Mouse (Mus musculus) urinary bladder, adult 18-20 months (tissue): ENCODE data around the gene Lrrc36.

Experiments used
- DNase-seq, 2 experiments: peaks; one replicate each; pipeline ENCODE4 v3.0.0; 2022; ENCODE audit warnings: low spot score in 2 of 2, mixed read lengths in 2 of 2

The Lrrc36 gene

GRCm38 (mm10) chr8:105431743-105432515, 18.6 kb downstream of the Lrrc36 start:
- DNase-seq = no peak

DNA sequence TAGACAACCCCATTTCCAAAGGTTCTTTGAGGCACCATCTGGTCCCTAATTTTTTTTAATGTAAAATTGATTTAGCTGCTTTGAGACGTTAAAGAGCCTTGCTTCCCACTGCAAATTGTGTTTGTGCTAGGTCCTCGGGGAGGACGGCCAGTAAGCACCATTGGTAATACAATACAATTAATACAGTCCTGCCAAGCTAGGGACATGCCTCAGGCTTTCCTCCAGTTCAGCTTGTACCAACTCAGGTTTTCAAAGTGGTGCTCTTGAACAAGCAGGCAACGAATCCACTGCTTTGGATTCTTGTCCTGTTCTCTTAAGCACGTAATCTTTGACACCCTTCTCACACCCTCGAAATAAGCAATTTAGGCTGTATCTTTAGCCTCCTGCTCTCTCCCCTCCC, 19.6 kb downstream of the Lrrc36 start:
- DNase-seq = no peak

DNA sequence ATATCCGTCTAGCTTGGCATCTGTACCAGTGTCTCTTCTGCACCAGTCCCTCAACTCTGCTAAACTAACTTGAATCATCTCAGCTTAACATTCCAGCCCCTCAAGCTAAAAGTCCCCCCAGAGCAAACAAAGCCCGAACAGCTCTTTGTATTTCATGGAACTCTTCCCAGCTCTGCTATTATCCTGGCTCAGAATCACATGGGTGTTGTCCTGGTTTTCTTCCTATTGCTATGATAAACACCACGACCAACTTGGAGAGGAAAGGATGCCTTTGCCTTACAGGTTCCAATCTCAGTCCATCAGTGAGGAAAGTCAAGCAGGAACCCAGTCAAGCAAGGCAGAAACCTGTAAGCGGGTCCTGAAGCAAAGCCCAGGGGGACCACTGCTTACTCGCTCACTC, 20.1 kb downstream of the Lrrc36 start:
- no peak for DNase-seq

DNA sequence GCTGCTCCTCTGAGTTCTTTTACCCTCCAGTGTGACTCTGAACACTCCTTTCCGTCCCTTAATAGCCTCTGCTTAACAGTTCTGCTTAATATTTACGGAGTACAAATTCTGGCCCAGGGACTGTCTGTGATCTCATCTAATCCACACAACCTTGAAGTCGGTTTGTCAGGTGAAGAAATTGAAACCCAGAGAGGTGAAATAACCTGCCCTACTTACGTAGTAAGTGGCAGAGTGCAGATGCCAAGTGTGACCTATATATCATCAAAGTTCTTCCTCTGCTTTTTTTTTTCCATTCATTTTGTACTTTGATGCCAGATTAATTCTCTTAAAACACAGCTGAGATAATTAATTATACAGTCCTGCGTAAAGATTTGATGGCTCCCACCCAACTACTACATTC, 20.8 kb downstream of the Lrrc36 start:
- no peak for DNase-seq

DNA sequence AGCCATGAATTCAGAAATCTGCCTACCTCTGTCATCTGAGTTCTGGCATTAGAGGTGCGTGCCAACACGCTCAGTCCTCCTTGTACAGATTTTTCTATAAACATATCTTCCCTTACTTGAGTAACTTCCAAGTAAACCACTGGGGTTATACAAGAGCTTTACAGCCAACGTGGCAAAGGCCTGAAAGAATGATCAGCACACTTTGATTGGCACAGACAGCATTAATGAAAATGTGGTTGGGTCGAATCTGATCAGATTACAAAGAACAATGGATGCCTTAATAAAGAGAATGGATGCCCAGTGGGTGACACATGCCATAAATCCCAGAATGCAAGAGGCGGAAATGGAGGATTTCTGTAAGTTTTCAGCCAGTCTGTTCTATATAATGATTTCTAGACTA, 22.8 kb downstream of the Lrrc36 start:
- no peak for DNase-seq

- DNase-seq = no peak
Observed at GRCm38 (mm10) chr8:105437078-105437748, 23.8 kb downstream of the Lrrc36 start.

- no peak for DNase-seq
Observed at GRCm38 (mm10) chr8:105438865-105439264, 25.5 kb downstream of the Lrrc36 start.

DNA sequence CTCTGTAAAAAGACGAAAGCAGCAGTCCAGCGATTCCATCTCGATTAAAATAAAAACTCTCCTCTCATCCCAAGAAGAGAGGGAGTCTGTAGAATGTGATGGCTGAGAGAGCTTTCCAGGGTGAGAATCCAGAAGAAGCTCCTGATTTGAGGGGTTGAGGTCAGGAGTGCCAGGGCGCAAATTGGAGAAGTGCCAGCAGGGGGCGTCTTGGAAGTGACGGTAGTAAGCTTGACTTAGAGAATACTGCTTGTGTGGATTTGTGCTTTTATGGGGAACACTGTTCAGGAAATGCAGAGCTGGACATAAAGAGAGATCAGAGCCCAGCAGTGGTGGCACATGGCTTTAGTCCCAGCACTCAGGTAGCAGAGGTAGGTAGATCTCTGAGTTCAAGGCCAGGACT, 28.1 kb downstream of the Lrrc36 start:
- no peak for DNase-seq

DNA sequence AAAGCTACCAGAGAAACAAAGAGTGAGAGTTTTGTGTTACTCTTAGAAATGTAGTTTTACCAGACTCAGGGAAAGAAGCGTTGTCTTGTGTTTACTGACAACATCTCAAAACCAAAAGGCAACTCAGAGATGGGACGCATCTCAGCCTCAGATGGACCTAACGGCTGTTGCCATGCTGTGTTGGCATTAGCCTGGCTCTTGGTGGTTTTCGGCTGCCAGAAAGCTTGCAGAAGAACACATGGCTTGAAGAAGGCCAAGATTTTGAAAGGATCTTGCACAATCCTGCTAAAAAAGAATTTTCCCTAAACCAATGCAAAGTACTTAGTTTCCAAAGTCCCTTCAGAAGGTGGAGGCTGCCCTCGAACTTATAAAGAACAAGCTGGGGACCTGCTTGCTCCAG, 29.3 kb downstream of the Lrrc36 start:
- DNase-seq = no peak

DNA sequence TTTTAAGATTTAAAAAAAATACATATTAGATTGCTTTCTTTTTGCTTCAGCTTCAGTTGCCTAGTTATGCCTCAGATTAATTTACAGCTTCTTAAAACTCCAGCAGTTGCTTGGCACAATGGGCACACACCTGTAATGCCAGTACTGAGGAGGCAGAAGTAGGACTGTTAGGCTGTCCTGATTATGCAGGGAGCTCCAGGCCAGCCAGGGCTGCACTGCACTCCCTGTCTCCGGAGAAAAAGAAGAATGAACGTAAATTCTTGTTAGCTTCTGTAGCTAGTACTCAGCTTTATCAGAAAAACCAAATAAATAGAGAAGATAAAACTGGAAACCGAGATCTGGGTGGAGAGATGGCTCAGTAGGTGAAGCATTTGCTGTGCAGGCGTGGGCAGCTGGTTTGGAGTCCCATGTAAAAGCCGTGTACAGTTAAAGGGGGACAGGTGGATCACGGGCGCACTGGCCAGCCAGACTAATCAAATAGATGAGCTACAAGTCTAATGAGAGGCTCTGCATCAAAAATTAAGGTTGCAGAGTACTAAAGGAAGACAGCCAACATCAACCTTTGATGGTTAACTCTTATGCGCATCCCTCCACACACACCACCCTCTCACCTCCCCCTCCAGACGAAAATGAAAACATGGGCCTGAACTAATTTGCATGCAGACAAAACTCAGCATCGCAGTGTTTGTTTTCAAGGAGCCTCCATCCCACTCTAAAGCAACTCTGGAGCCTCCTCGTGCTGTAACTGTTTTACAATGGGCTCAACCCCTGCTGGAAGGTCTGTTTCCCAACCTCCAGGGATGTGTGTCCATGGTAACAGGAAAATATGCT, 32.1 kb downstream of the Lrrc36 start:
- no peak for DNase-seq

DNA sequence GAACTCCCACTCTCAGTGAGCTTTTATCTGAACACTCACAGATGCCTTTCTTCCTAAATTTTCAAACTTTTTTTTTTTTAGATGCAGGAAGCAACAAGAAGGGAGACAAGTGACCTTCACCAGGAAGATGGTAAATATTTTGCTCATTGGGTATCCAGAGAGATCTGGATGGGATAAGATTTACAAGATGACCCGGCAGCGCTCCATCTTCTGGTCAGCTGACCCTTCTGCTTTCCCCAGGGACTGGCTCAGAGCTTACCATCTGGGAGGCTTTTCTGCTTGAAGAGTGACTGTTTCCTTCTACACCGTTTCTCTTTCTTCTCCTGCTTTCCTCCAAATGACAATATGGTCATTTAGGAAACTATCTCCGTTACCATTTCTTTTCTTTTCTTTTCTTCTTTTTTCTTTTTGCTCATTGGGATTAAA, 32.8 kb downstream of the Lrrc36 start:
- peak in 1 of 2 experiments; percentile 14 for DNase-seq

DNA sequence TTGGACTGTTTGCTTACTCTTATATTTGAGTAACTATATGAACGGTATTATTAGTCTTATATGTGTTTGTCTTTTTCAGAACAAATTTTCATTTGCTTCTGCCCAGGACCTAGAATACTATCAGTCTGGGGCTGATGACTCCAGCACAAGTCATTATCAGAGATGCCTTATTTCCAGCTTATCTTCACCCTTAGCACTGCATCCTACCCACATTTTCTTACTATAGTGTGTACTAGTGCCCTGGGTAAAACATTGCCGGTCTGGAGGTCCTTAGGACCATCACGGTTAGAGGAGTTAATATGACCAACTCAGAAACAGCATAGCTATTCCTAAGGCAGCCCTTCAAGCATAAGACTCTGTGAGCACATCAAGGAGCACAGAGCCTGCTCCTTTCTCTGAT, 34.8 kb downstream of the Lrrc36 start:
- DNase-seq = no peak

DNA sequence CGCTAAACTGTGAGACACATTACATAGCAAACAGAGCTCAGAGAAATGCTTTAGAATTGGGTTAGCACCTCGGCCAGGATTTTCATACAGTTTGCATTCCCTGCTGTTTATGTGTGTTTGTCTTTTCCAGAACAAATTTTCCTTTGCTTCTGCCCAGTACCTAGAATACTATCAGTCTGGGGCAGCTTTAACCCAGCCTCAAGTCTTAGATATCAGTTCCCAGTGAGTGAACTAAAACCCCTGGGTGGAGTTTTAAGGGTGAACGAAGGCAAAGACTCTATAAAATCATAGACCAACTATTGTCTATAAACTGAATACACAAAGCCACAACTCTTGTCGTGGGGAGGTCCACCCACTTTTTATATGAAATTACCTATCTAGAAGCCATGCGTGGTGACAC, 35.2 kb downstream of the Lrrc36 start:
- no peak for DNase-seq

DNA sequence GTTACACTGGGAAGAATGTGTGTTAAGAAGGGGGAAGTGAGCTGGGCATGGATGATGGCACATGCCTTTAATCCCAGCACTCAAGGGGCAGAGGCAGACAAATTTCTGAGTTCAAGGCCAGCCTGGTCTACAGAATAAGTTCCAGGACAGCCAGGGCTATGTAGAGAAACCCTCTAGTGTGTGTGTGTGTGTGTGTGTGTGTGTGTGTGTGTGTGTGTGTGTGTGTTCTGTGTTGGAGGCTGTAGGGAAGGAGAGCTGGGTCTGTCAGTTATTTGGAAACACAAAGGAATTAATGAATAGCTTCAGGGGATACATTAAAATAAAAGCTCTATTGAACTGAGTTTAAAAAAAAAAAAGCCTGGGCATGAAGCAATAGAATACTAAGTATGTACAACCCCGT, 37.6 kb downstream of the Lrrc36 start:
- DNase-seq = no peak

GRCm38 (mm10) chr8:105451903-105452603, 38.7 kb downstream of the Lrrc36 start:
- no peak for DNase-seq

- DNase-seq = no peak
Observed at GRCm38 (mm10) chr8:105453296-105453695, 39.9 kb downstream of the Lrrc36 start.

- DNase-seq = no peak
Observed at GRCm38 (mm10) chr8:105454088-105454487, 40.7 kb downstream of the Lrrc36 start.

DNA sequence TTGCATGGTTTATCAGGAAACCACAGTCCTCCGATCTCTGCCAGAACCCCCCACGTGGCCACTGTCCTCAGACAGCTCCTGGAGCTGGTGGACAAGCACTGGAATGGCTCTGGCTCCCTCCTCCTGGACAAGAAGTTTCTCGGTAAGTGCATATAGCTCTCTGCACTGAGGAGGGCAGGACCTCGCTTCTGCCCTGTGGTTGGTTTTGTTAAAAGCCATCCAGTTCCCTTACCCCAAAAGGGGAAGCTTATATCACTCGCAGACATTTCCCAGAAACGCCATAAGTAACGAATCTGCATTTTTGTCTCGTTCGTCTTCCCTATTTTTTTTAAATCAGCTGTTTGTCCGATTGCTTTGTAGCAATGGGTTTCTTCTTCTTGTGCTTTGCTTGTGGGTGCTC, 41.8 kb downstream of the Lrrc36 start:
- no peak for DNase-seq

- no peak for DNase-seq
Observed at GRCm38 (mm10) chr8:105461085-105461803, 47.9 kb downstream of the Lrrc36 start.

DNA sequence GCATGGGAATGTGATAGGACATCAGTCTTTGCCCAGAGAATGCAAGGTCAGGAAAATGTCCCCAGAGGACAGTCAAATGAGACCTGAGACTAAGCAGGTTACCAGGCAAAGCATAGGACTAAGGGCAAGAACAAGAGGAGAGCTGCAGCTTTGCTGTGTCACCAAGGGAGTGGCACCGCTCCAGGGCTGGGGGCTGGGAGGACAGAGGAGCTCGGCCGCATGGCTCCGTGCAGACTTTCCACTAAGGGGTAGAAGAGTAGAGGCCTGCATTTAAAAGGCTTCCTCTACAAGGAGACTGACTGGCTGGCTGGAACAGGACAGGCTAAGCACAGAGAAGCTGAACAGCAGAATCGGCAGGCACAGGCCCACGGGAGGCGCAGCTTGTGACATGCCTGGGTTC, 51.2 kb downstream of the Lrrc36 start:
- DNase-seq = no peak

DNA sequence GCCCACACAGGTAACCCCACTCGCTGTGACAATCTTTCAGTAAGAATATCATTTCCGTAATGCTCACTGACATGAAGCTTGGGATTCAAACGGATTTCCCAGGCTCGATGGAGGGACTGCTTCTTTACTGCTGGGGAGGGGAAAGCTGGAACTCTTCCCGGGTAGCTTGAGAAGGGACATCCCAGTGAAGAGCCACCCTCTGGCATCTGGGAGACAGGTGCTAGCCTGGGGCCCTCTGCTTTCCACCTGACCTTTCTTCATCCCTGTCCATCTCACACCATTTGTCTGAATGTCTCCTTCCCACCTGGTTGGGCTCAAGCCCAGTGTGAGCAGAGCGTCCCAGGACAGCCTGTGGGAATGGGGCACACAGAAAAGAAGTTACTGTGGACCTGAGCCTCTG, 52.9 kb downstream of the Lrrc36 start:
- DNase-seq = no peak
